Mouse (Mus musculus) retina, postnatal 1 day (tissue): ENCODE data around the gene Apom.

Source experiments
- DNase-seq: peaks from one replicate; pipeline ENCODE4 v3.0.0-alpha.2; 2012

Apom gene

GRCm38 (mm10) chr17:35094475-35095365 is 37.1 kb downstream of the Apom start:
- no peak for DNase-seq

GRCm38 (mm10) chr17:35092403-35093198 is 39.2 kb downstream of the Apom start:
- no peak for DNase-seq

GRCm38 (mm10) chr17:35090166-35090932 is 41.5 kb downstream of the Apom start:
- DNase-seq = no peak

- DNase-seq = peak; percentile 97
Measured at GRCm38 (mm10) chr17:35088825-35089644, 42.8 kb downstream of the Apom start, which contains the start of gene Abhd16a. Gene Abhd16a, plus strand, starts transcription at chr17:35089263.

- no peak for DNase-seq
Measured at GRCm38 (mm10) chr17:35088151-35088550, 43.7 kb downstream of the Apom start.

GRCm38 (mm10) chr17:35085208-35085865 is 46.5 kb downstream of the Apom start, which contains the start of gene Ly6g6f:
Gene Ly6g6f, minus strand, starts transcription at chr17:35085610.
- DNase-seq = no peak

- DNase-seq = no peak
Measured at GRCm38 (mm10) chr17:35083929-35084497, 47.8 kb downstream of the Apom start.

GRCm38 (mm10) chr17:35082841-35083576 is 48.8 kb downstream of the Apom start:
- no peak for DNase-seq

- DNase-seq = no peak
Measured at GRCm38 (mm10) chr17:35080710-35081109, 51.1 kb downstream of the Apom start.

GRCm38 (mm10) chr17:35080248-35080647 is 51.6 kb downstream of the Apom start:
- no peak for DNase-seq

- DNase-seq = no peak
Measured at GRCm38 (mm10) chr17:35079778-35080177, 52.1 kb downstream of the Apom start.
